Mouse (Mus musculus) MEL (cell line): ENCODE data around the gene Elobl. TPM values are rescaled to one million over a fixed set of nuclear protein-coding genes. Genes with fewer than 3 reads are reported as not detected.

Source experiments
- DNase-seq: peaks from one replicate; pipeline ENCODE4 v3.0.0; 2011; ENCODE audit warnings: low read depth, low spot score
- H3K27ac ChIP-seq: 2 replicates; pipeline ENCODE4 v1.5.1; 2012; ENCODE audit warnings: low read depth, mild to moderate bottlenecking, control low read depth, low read length, moderate library complexity; ENCODE audit not compliant: control insufficient read depth
- H3K27me3 ChIP-seq, 2 experiments: fragments of 150-350 bp in 1 of 2; sonication (generic) in 1 of 2; 2 replicates each; pipeline ENCODE4 v1.6.1; 2012; ENCODE audit warnings: low read length in 2 of 2, mild to moderate bottlenecking in 2 of 2, improper control_type of control experiment in 1 of 2, moderate library complexity in 1 of 2; ENCODE audit not compliant: insufficient read depth in 2 of 2, control insufficient read depth in 1 of 2
- H3K36me3 ChIP-seq, 2 experiments: 2 replicates each; pipeline ENCODE4 v1.6.1; 2012 to 2014; ENCODE audit warnings: low read length in 2 of 2, improper control_type of control experiment in 1 of 2, inconsistent platforms in 1 of 2, mild to moderate bottlenecking in 1 of 2; ENCODE audit not compliant: insufficient read depth in 2 of 2, control insufficient read depth in 1 of 2
- H3K4me1 ChIP-seq, 2 experiments: fragments of 150-350 bp in 1 of 2; sonication (generic) in 1 of 2; 2 replicates each; pipeline ENCODE4 v1.6.1; 2012; ENCODE audit warnings: low read length in 2 of 2, improper control_type of control experiment in 1 of 2, mild to moderate bottlenecking in 1 of 2; ENCODE audit not compliant: insufficient read depth in 2 of 2, control insufficient read depth in 1 of 2
- H3K4me3 ChIP-seq, 2 experiments: fragments of 150-350 bp in 1 of 2; sonication (generic) in 1 of 2; 2 replicates each; pipeline ENCODE4 v1.5.1; 2012; ENCODE audit warnings: low read depth in 2 of 2, low read length in 2 of 2, mild to moderate bottlenecking in 2 of 2, moderate library complexity in 2 of 2, control low read depth in 1 of 2, improper control_type of control experiment in 1 of 2; ENCODE audit not compliant: control insufficient read depth in 1 of 2, insufficient read depth in 1 of 2
- H3K79me2 ChIP-seq: 2 replicates; pipeline ENCODE4 v1.6.1; 2012; ENCODE audit warnings: mild to moderate bottlenecking, low read length, moderate library complexity; ENCODE audit not compliant: control insufficient read depth, poor library complexity, insufficient read depth
- H3K9ac ChIP-seq: 2 replicates; pipeline ENCODE4 v1.6.1; 2012; ENCODE audit warnings: low read depth, mild to moderate bottlenecking, control low read depth, low read length, moderate library complexity; ENCODE audit not compliant: control insufficient read depth, poor library complexity, severe bottlenecking
- H3K9me3 ChIP-seq: fragments of 150-350 bp; sonication (generic); replicated peaks from 2 replicates; pipeline ENCODE4 v1.6.1; 2012; ENCODE audit warnings: mild to moderate bottlenecking, low read length, improper control_type of control experiment, moderate library complexity; ENCODE audit not compliant: insufficient read depth
- CHD1 ChIP-seq: IDR thresholded peaks from 2 replicates; pipeline ENCODE4 v1.6.1; 2012; ENCODE audit warnings: low read depth, mild to moderate bottlenecking, inconsistent platforms, low read length, improper control_type of control experiment
- CTCF ChIP-seq, 3 experiments: IDR thresholded peaks in 2 of 3; conservative IDR thresholded peaks in 1 of 3; 2 replicates each; pipeline ENCODE4 v1.5.1; 2011 to 2012; ENCODE audit warnings: low read length in 3 of 3, low read depth in 2 of 3, mild to moderate bottlenecking in 2 of 3, improper control_type of control experiment in 1 of 3, inconsistent platforms in 1 of 3, mixed read lengths in 1 of 3, moderate library complexity in 1 of 3; ENCODE audit not compliant: control insufficient read depth in 1 of 3, insufficient read depth in 1 of 3, poor library complexity in 1 of 3, severe bottlenecking in 1 of 3
- EP300 ChIP-seq, 2 experiments: IDR thresholded peaks; 2 replicates each; pipeline ENCODE4 v1.6.1; 2011; ENCODE audit warnings: improper control_type of control experiment in 2 of 2, low read length in 2 of 2, low read depth in 1 of 2, mild to moderate bottlenecking in 1 of 2
- ETS1 ChIP-seq: IDR thresholded peaks from 2 replicates; pipeline ENCODE4 v1.6.1; 2012; ENCODE audit warnings: low read depth, mild to moderate bottlenecking, inconsistent platforms, low read length, improper control_type of control experiment, moderate library complexity
- GATA1 ChIP-seq: IDR thresholded peaks from 2 replicates; pipeline ENCODE4 v1.6.1; 2011; ENCODE audit warnings: low read depth, low read length, improper control_type of control experiment
- JUND ChIP-seq: IDR thresholded peaks from 2 replicates; pipeline ENCODE4 v1.6.1; 2011; ENCODE audit warnings: low read depth, mild to moderate bottlenecking, improper control_type of control experiment, low read length
- KAT2A ChIP-seq: conservative IDR thresholded peaks from 2 replicates; pipeline ENCODE4 v1.6.1; 2012; ENCODE audit warnings: low read depth, low read length, improper control_type of control experiment, inconsistent platforms
- MAFK ChIP-seq: IDR thresholded peaks from 2 replicates; pipeline ENCODE4 v1.6.1; 2011; ENCODE audit warnings: low read depth, mild to moderate bottlenecking, low read length, improper control_type of control experiment, borderline replicate concordance
- MAZ ChIP-seq: IDR thresholded peaks from 2 replicates; pipeline ENCODE4 v1.6.1; 2012; ENCODE audit warnings: low read depth, mild to moderate bottlenecking, inconsistent platforms, low read length, improper control_type of control experiment
- RAD21 ChIP-seq: IDR thresholded peaks from 2 replicates; pipeline ENCODE4 v1.6.1; 2011; ENCODE audit warnings: mild to moderate bottlenecking, low read depth, low read length, improper control_type of control experiment
- SMC3 ChIP-seq: IDR thresholded peaks from 2 replicates; pipeline ENCODE4 v1.6.1; 2011; ENCODE audit warnings: low read depth, low read length, improper control_type of control experiment
- TAL1 ChIP-seq: IDR thresholded peaks from 2 replicates; pipeline ENCODE4 v1.6.1; 2012; ENCODE audit warnings: mild to moderate bottlenecking, inconsistent platforms, low read length, moderate library complexity, mixed read lengths
- TCF12 ChIP-seq: IDR thresholded peaks from 2 replicates; pipeline ENCODE4 v1.6.1; 2014; ENCODE audit warnings: low read depth, mild to moderate bottlenecking, inconsistent platforms, low read length, improper control_type of control experiment, moderate library complexity
- UBTF ChIP-seq: IDR thresholded peaks from 2 replicates; pipeline ENCODE4 v1.6.1; 2012; ENCODE audit warnings: low read depth, mild to moderate bottlenecking, inconsistent platforms, low read length, improper control_type of control experiment, moderate library complexity, borderline replicate concordance; ENCODE audit not compliant: insufficient read depth
- USF1 ChIP-seq: IDR thresholded peaks from 2 replicates; pipeline ENCODE4 v1.6.1; 2014; ENCODE audit warnings: low read depth, mild to moderate bottlenecking, inconsistent platforms, low read length, improper control_type of control experiment, moderate library complexity
- ZKSCAN1 ChIP-seq: IDR thresholded peaks from 2 replicates; pipeline ENCODE4 v1.6.1; 2012; ENCODE audit warnings: low read depth, mild to moderate bottlenecking, inconsistent platforms, low read length, improper control_type of control experiment, moderate library complexity
- polyA plus RNA-seq, 2 experiments: library from polyadenylated mRNA; stranded (reverse) in 1 of 2; unstranded in 1 of 2; fragments of >175 nt in 1 of 2; fragments of >200 nt in 1 of 2; gene quantifications; 2 replicates each; pipeline versions ENCODE4 v1.2.1 to v1.2.4; 2012; ENCODE audit warnings: low replicate concordance in 2 of 2, low read depth in 1 of 2; ENCODE audit not compliant: insufficient read length in 2 of 2, insufficient read depth in 1 of 2, missing spikeins in 1 of 2
- total RNA-seq: library from RNA; depleted of rRNA; stranded (reverse); fragments of 300-350 nt; gene quantifications from 2 replicates; pipeline ENCODE4 v1.2.3, GENCODE M21; 2012

The Elobl gene
- total and polyA plus RNA-seq, 3 experiments, result 0.58 to 0.72 TPM; not detected in 1

GRCm38 (mm10) chr11:89002621-89003020 is 35.9 kb upstream of the Elobl start:
- H3K27me3 ChIP-seq, result no peaks in the 10 kb centered on the region
- no peak overlapping the region for H3K27ac ChIP-seq

GRCm38 (mm10) chr11:89002068-89002467 is 35.3 kb upstream of the Elobl start:
- no peak for DNase-seq
- Histone ChIP-seq H3K4me1 (peaks cover 12 to 33% of the 10 kb centered on the region in 2 experiments), H3K27ac (no peak overlapping the region), H3K27me3 (no peaks in the 10 kb centered on the region), H3K4me3 (no peak overlapping the region), H3K36me3 (peaks cover 7 to 23% of the 10 kb centered on the region in 2 experiments), H3K9me3 (no peaks in the 10 kb centered on the region), H3K79me2 (peaks cover 50% of the 10 kb centered on the region), H3K9ac (no peak overlapping the region)
- TF ChIP-seq ZKSCAN1 (no peak), MAFK (no peak)

More at GRCm38 (mm10) chr11:89002621-89003020, 35.9 kb upstream of the Elobl start:
- DNase-seq, result no peak
- Histone ChIP-seq H3K4me1 (peaks cover 12 to 32% of the 10 kb centered on the region in 2 experiments), H3K9ac (no peak overlapping the region), H3K4me3 (no peak overlapping the region), H3K79me2 (peaks cover 50% of the 10 kb centered on the region), H3K9me3 (no peaks in the 10 kb centered on the region)
- TF ChIP-seq KAT2A (no peak), RAD21 (no peak), GATA1 (no peak), UBTF (no peak), JUND (no peak)
- TF ChIP-seq, all 39 proteins: peak for 0
- H3K36me3 ChIP-seq, result peaks cover 11 to 22% of the 10 kb centered on the region in 2 experiments

DNA sequence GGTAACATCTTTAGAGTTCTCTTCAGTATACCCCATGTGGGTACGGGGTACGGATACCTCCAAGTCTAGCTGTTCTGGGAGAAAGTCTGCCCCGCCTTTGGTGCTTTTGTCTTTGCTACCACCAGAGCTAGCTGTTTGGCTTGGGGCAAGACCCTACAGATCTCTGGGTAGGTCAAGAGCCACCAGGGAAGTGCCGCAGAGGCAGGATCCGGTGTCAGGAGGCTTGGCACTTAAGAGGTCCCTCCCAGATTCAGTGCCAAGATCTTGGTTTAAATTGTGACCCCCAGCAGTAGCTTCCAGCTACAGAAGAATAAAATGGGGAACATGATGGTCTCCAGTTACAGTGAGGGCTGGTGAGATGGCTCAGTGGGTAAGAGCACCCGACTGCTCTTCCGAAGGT is 34.8 kb upstream of the Elobl start:
- Histone ChIP-seq H3K79me2 (peaks cover 50% of the 10 kb centered on the region), H3K36me3 (peaks cover 7 to 28% of the 10 kb centered on the region in 2 experiments), H3K9me3 (no peaks in the 10 kb centered on the region), H3K4me1 (peaks cover 16 to 38% of the 10 kb centered on the region in 2 experiments)
- TF ChIP-seq CTCF (IDR thresholded peaks at IDR 0.05 in 2 of 3, conservative IDR thresholded peaks at IDR 0.05 in 1 of 3; ENCODE audit: control insufficient read depth in 1 of 3, insufficient read depth in 1 of 3, low read depth in 2 of 3, low read length in 3 of 3, poor library complexity in 1 of 3, severe bottlenecking in 1 of 3) (no peak), JUND (no peak), SMC3 (no peak), USF1 (no peak), MAZ (no peak), KAT2A (no peak), TAL1 (no peak), MAFK (no peak), TCF12 (no peak), ZKSCAN1 (no peak), UBTF (no peak), CHD1 (no peak), EP300 (IDR thresholded peaks at IDR 0.05; ENCODE audit: low read depth in 1 of 2, low read length in 2 of 2) (no peak), ETS1 (no peak)
- TF ChIP-seq, all 39 proteins: peak for 0
- DNase-seq, result peak; percentile 51
- peak overlapping the region; percentile 1; the same call in 1 of the 2 replicates for H3K9ac ChIP-seq
- no peak overlapping the region for H3K27ac ChIP-seq
- H3K27me3 ChIP-seq, result no peaks in the 10 kb centered on the region
- peak overlapping the region; percentile 14 to 24; a peak in 2 of 4 replicates for H3K4me3 ChIP-seq
